Mouse (Mus musculus): ENCODE measurements around the gene Fis1. TPM values are rescaled to one million over a fixed set of nuclear protein-coding genes. Genes with fewer than 3 reads are reported as not detected.

Fis1 gene
- total and polyA plus RNA-seq, 3 experiments, result 142 to 207 (median 152) TPM

DNA sequence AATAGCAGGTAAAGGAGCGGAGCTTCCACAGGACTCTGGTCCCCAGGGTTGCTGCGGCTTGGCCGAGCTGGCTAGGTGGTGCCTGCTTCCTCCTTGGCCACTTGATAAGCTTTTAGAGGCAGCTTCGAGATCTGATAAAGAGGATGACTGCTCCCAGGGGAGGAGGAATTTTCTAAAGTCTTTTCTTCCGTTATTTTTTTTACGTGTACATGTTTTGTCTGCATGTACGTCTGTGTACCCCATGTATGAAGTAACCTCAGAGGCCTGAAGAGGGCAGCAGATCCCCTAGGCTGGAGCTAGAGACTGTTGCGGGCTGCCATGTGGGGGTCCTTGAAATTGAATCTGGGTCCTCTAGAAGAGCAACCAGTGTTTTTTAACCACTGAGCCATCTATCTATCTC is 27.9 kb downstream of the Fis1 start:
- DNase-seq (ENCODE audit: extremely low read depth), result no peak
- Histone ChIP-seq H3K36me3 (replicated peaks in 1 of 2; ENCODE audit: control insufficient read depth in 1 of 2, insufficient read depth in 1 of 2, low read length in 1 of 2) (peaks cover 32 to 64% of the 10 kb centered on the region in 2 experiments), H3K27ac (ENCODE audit: insufficient read depth, low read depth) (no peak overlapping the region), H3K9ac (ENCODE audit: insufficient read depth, low read depth) (no peak overlapping the region), H3K79me2 (replicated peaks; ENCODE audit: control insufficient read depth, extremely low read depth, insufficient read depth, poor library complexity, severe bottlenecking) (peaks cover 2% of the 10 kb centered on the region; the same call in 1 of the 2 replicates), H3K4me1 (ENCODE audit: control insufficient read depth in 1 of 2, insufficient read depth in 2 of 2) (peaks cover 4 to 7% of the 10 kb centered on the region in 2 experiments; a peak in 2 of 4 replicates), H3K9me3 (replicated peaks; ENCODE audit: low read length) (no peaks in the 10 kb centered on the region), H3K27me3 (replicated peaks) (no peaks in the 10 kb centered on the region), H3K4me3 (replicated peaks in 1 of 3; ENCODE audit: low read depth in 2 of 3, low read length in 2 of 3, poor library complexity in 1 of 3) (no peak overlapping the region), H3K4me2 (ENCODE audit: insufficient read depth, low read depth, poor library complexity, severe bottlenecking) (no peak overlapping the region)
- TF ChIP-seq TBP (conservative IDR thresholded peaks at IDR 0.05; ENCODE audit: low read depth, low read length), result no peak
- no peak for TF ChIP-seq E2F4 (IDR thresholded peaks at IDR 0.05; ENCODE audit: insufficient replicate concordance, low read depth, low read length)
- TF ChIP-seq CTCF (conservative IDR thresholded peaks at IDR 0.05 in 1 of 2, IDR thresholded peaks at IDR 0.05 in 1 of 2; ENCODE audit: low read depth in 2 of 2, low read length in 2 of 2), result peak in 1 of 2 experiments; percentile 44; a peak in 2 of 4 replicates
- no peak for TF ChIP-seq MXI1 (IDR thresholded peaks at IDR 0.05; ENCODE audit: low read depth, low read length)
- no peak for TF ChIP-seq ZKSCAN1 (IDR thresholded peaks at IDR 0.05; ENCODE audit: borderline replicate concordance, low read depth, low read length)
- TF ChIP-seq ELF1 (IDR thresholded peaks at IDR 0.05; ENCODE audit: low read depth, low read length), result no peak
- no peak for TF ChIP-seq ETS1 (conservative IDR thresholded peaks at IDR 0.05; ENCODE audit: low read depth, low read length)
- TF ChIP-seq RAD21 (IDR thresholded peaks at IDR 0.05; ENCODE audit: low read depth, low read length), result peak; percentile 4
- dilution Hi-C loops (cut with MboI; ENCODE audit: extremely low pct_ligation_motif_present, extremely low pct_unique_long_range_greater_than_20kb, low sequenced_read_pairs), result no loop called here
- in situ Hi-C loops (cut with MboI; ENCODE audit: low pct_ligation_motif_present, low pct_unique_long_range_greater_than_20kb, low sequenced_read_pairs), result no loop called here

DNA sequence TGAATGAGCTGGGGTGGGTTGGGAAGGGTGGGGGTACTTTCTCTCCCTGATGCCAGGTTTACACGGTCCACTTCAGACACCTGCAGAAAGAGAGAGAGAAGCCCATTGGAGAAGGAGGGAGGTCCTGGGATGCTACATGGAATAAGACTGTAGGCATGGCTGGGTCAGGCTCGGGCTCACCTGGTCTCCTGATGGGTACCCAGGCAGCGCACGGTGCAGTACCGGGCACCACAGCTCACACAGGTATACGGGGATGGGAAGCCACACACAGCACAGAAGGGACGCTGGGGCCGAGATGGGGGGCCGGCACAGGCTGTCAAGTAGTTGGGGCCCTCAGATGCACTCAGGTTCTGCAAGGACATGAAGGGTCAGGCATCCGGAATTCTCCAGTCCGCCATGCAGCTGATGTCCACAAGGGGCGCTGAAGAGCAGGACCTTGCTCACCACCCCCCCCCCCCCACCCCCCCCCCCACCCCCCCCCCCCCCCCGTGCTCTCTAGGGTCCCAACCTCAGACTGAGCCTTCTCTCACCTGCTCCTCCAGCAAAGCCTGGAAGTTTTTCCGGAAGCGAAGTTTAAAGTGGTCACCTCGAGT is 29.4 kb downstream of the Fis1 start:
- TF ChIP-seq RCOR1 (conservative IDR thresholded peaks at IDR 0.05; ENCODE audit: low read depth, low read length), result no peak
- TF ChIP-seq PAX5 (IDR thresholded peaks at IDR 0.05; ENCODE audit: low read length), result no peak
- TF ChIP-seq CHD2 (IDR thresholded peaks at IDR 0.05; ENCODE audit: low read length), result no peak
- 0 out of 2 replicates have a peak, but pooled peaks have one; percentile 49 for TF ChIP-seq MAZ (IDR thresholded peaks at IDR 0.05; ENCODE audit: low read depth, low read length)
- peak; percentile 31 to 43; a peak in 3 of 4 replicates for TF ChIP-seq CTCF (conservative IDR thresholded peaks at IDR 0.05 in 1 of 2, IDR thresholded peaks at IDR 0.05 in 1 of 2; ENCODE audit: low read depth in 2 of 2, low read length in 2 of 2)
- TF ChIP-seq MXI1 (IDR thresholded peaks at IDR 0.05; ENCODE audit: low read depth, low read length), result no peak
- no peak for TF ChIP-seq USF2 (conservative IDR thresholded peaks at IDR 0.05; ENCODE audit: low read depth, low read length)
- TF ChIP-seq JUN (IDR thresholded peaks at IDR 0.05; ENCODE audit: insufficient read depth, low read depth, low read length), result no peak
- TF ChIP-seq KAT2A (IDR thresholded peaks at IDR 0.05; ENCODE audit: insufficient replicate concordance, low read length), result no peak
- no peak for TF ChIP-seq EP300 (IDR thresholded peaks at IDR 0.05; ENCODE audit: low read length)
- no peak for TF ChIP-seq MYC (IDR thresholded peaks at IDR 0.05; ENCODE audit: low read depth, low read length)
- TF ChIP-seq POLR2A (IDR thresholded peaks at IDR 0.05; ENCODE audit: low read depth, low read length), result no peak
- TF ChIP-seq MAFK (IDR thresholded peaks at IDR 0.05; ENCODE audit: insufficient replicate concordance, low read length), result no peak
- in situ Hi-C loops (cut with MboI; ENCODE audit: low pct_ligation_motif_present, low pct_unique_long_range_greater_than_20kb, low sequenced_read_pairs) (no loop called here), dilution Hi-C loops (cut with MboI; ENCODE audit: extremely low pct_ligation_motif_present, extremely low pct_unique_long_range_greater_than_20kb, low sequenced_read_pairs) (no loop called here)
- peaks cover 2% of the 10 kb centered on the region; the same call in 1 of the 2 replicates for H3K79me2 ChIP-seq (replicated peaks; ENCODE audit: control insufficient read depth, extremely low read depth, insufficient read depth, poor library complexity, severe bottlenecking)
- H3K27ac ChIP-seq (ENCODE audit: insufficient read depth, low read depth), result no peak overlapping the region
- no peak overlapping the region for H3K4me2 ChIP-seq (ENCODE audit: insufficient read depth, low read depth, poor library complexity, severe bottlenecking)
- H3K27me3 ChIP-seq (replicated peaks), result no peaks in the 10 kb centered on the region
- DNase-seq (ENCODE audit: extremely low read depth), result peak; percentile 25
- H3K9ac ChIP-seq (ENCODE audit: insufficient read depth, low read depth), result no peak overlapping the region
- no peaks in the 10 kb centered on the region for H3K9me3 ChIP-seq (replicated peaks; ENCODE audit: low read length)
- H3K4me3 ChIP-seq (replicated peaks in 1 of 3; ENCODE audit: low read depth in 2 of 3, low read length in 2 of 3, poor library complexity in 1 of 3), result no peak overlapping the region
- H3K36me3 ChIP-seq (replicated peaks in 1 of 2; ENCODE audit: control insufficient read depth in 1 of 2, insufficient read depth in 1 of 2, low read length in 1 of 2), result peaks cover 32 to 64% of the 10 kb centered on the region in 2 experiments
- H3K4me1 ChIP-seq (ENCODE audit: control insufficient read depth in 1 of 2, insufficient read depth in 2 of 2), result peaks cover 5 to 10% of the 10 kb centered on the region in 2 experiments; a peak in 2 of 4 replicates
